Mouse (Mus musculus): Measurements from ENCODE around the gene Hectd2. TPM values are rescaled to one million over a fixed set of nuclear protein-coding genes. Genes with fewer than 3 reads are reported as not detected.
A peak's percentile ranks its signal among the peaks of the same experiment; 100 is the strongest.

Hectd2 gene
- polyA plus RNA-seq, 1 experiment from 2014 or later, result 2.4 TPM

- H3K27ac ChIP-seq, result no peak overlapping the region
- WGBS, result 88% methylated on average over 5 of the region's 5 CpGs
- H3K4me1 ChIP-seq (replicated peaks; ENCODE audit: insufficient read depth, low read length), result no peaks in the 10 kb centered on the region
- H3K9me3 ChIP-seq (replicated peaks; ENCODE audit: low read length), result no peaks in the 10 kb centered on the region
- TF ChIP-seq CTCF (IDR thresholded peaks at IDR 0.05; ENCODE audit: low read depth), result no peak
- no peaks in the 10 kb centered on the region for H3K27me3 ChIP-seq (ENCODE audit: insufficient read depth, low read length)
- H3K4me2 ChIP-seq (ENCODE audit: low read length), result no peak overlapping the region
- no peak overlapping the region for H3K4me3 ChIP-seq (replicated peaks; ENCODE audit: low read depth, low read length)
- DNase-seq (ENCODE audit: low spot score) (no peak), ATAC-seq (replicated peaks; ENCODE audit: low FRiP score, low read depth) (no peak)
- H3K36me3 ChIP-seq (ENCODE audit: insufficient read depth, low read length), result no peaks in the 10 kb centered on the region
- no peak overlapping the region for H3K9ac ChIP-seq (ENCODE audit: low read depth, low read length)
Measured at GRCm38 (mm10) chr19:36666471-36666870, 112.0 kb downstream of the Hectd2 start.

GRCm38 (mm10) chr19:36667368-36667767 lies 112.9 kb downstream of the Hectd2 start:
- H3K9ac ChIP-seq (ENCODE audit: low read depth, low read length), result no peak overlapping the region
- TF ChIP-seq CTCF (IDR thresholded peaks at IDR 0.05; ENCODE audit: low read depth), result no peak
- ATAC-seq (replicated peaks; ENCODE audit: low FRiP score, low read depth) (no peak), DNase-seq (ENCODE audit: low spot score) (no peak)
- H3K9me3 ChIP-seq (replicated peaks; ENCODE audit: low read length), result no peaks in the 10 kb centered on the region
- H3K36me3 ChIP-seq (ENCODE audit: insufficient read depth, low read length), result no peaks in the 10 kb centered on the region
- WGBS, result 87% methylated on average over 6 of the region's 6 CpGs
- no peak overlapping the region for H3K4me2 ChIP-seq (ENCODE audit: low read length)
- no peaks in the 10 kb centered on the region for H3K27me3 ChIP-seq (ENCODE audit: insufficient read depth, low read length)
- H3K4me1 ChIP-seq (replicated peaks; ENCODE audit: insufficient read depth, low read length), result no peaks in the 10 kb centered on the region
- H3K4me3 ChIP-seq (replicated peaks; ENCODE audit: low read depth, low read length), result no peak overlapping the region
- H3K27ac ChIP-seq, result no peak overlapping the region

GRCm38 (mm10) chr19:36668098-36668497 lies 113.7 kb downstream of the Hectd2 start:
- Histone ChIP-seq H3K9me3 (replicated peaks; ENCODE audit: low read length) (no peaks in the 10 kb centered on the region), H3K4me2 (ENCODE audit: low read length) (no peak overlapping the region), H3K4me3 (replicated peaks; ENCODE audit: low read depth, low read length) (no peak overlapping the region), H3K36me3 (ENCODE audit: insufficient read depth, low read length) (no peaks in the 10 kb centered on the region), H3K27ac (no peak overlapping the region), H3K27me3 (ENCODE audit: insufficient read depth, low read length) (no peaks in the 10 kb centered on the region), H3K4me1 (replicated peaks; ENCODE audit: insufficient read depth, low read length) (no peaks in the 10 kb centered on the region), H3K9ac (ENCODE audit: low read depth, low read length) (no peak overlapping the region)
- ATAC-seq (replicated peaks; ENCODE audit: low FRiP score, low read depth) (peak; percentile 73), DNase-seq (ENCODE audit: low spot score) (peak; percentile 66)
- TF ChIP-seq CTCF (IDR thresholded peaks at IDR 0.05; ENCODE audit: low read depth), result no peak
- WGBS, result 53% methylated on average over 1 of the region's 1 CpGs

- no peaks in the 10 kb centered on the region for H3K27me3 ChIP-seq (ENCODE audit: insufficient read depth, low read length)
- no peak overlapping the region for H3K4me2 ChIP-seq (ENCODE audit: low read length)
- H3K36me3 ChIP-seq (ENCODE audit: insufficient read depth, low read length), result no peaks in the 10 kb centered on the region
- ATAC-seq (replicated peaks; ENCODE audit: low FRiP score, low read depth), result 0 out of 2 replicates have a peak, but pooled peaks have one; percentile 5
- H3K4me1 ChIP-seq (replicated peaks; ENCODE audit: insufficient read depth, low read length), result no peaks in the 10 kb centered on the region
- H3K9me3 ChIP-seq (replicated peaks; ENCODE audit: low read length), result no peaks in the 10 kb centered on the region
- H3K4me3 ChIP-seq (replicated peaks; ENCODE audit: low read depth, low read length), result no peak overlapping the region
- H3K27ac ChIP-seq, result no peak overlapping the region
- TF ChIP-seq CTCF (IDR thresholded peaks at IDR 0.05; ENCODE audit: low read depth), result no peak
- no peak overlapping the region for H3K9ac ChIP-seq (ENCODE audit: low read depth, low read length)
- no peak for DNase-seq (ENCODE audit: low spot score)
- 48% methylated on average over 2 of the region's 2 CpGs for WGBS
Measured at GRCm38 (mm10) chr19:36668881-36669639, 114.6 kb downstream of the Hectd2 start.

GRCm38 (mm10) chr19:36669720-36670451 lies 115.4 kb downstream of the Hectd2 start:
- ATAC-seq (replicated peaks; ENCODE audit: low FRiP score, low read depth), result no peak
- H3K27ac ChIP-seq, result no peak overlapping the region

More at GRCm38 (mm10) chr19:36669720-36670451, 115.4 kb downstream of the Hectd2 start:
- Histone ChIP-seq H3K9me3 (replicated peaks; ENCODE audit: low read length) (no peaks in the 10 kb centered on the region), H3K9ac (ENCODE audit: low read depth, low read length) (no peak overlapping the region), H3K27me3 (ENCODE audit: insufficient read depth, low read length) (no peaks in the 10 kb centered on the region), H3K4me1 (replicated peaks; ENCODE audit: insufficient read depth, low read length) (no peaks in the 10 kb centered on the region), H3K36me3 (ENCODE audit: insufficient read depth, low read length) (no peaks in the 10 kb centered on the region), H3K4me3 (replicated peaks; ENCODE audit: low read depth, low read length) (no peak overlapping the region), H3K4me2 (ENCODE audit: low read length) (no peak overlapping the region)
- no peak for TF ChIP-seq CTCF (IDR thresholded peaks at IDR 0.05; ENCODE audit: low read depth)
- WGBS, result 65% methylated on average over 5 of the region's 5 CpGs
- DNase-seq (ENCODE audit: low spot score), result no peak

Other genes with a start within 250 kb of the Hectd2 start
- 12.5 and 14.0 TPM in 2 replicates for gene Pcgf5, start 206.3 kb upstream of the Hectd2 start, polyA plus RNA-seq (2015; fragmentation: Nextera tagmentation; extraction: Ambion mirVana)
- gene Ppp1r3c, start 182.0 kb downstream of the Hectd2 start, polyA plus RNA-seq (2015; fragmentation: Nextera tagmentation; extraction: Ambion mirVana), result 11.1 and 12.4 TPM in 2 replicates